14 mouse cellular contexts compared by ENCODE assay signal in genomic region chr9:97214806-97215205, GRCm38 (mm10).
DNase-seq lines count a peak whose midpoint lies in the region; ATAC-seq and TF ChIP-seq lines count a peak whose summit lies in the region.
"Had no signal": no experiment of that assay in that cellular context is flagged by ENCODE, and none has a peak within 500 bp of the region (broad histone marks: within the 10 kb centered on the region; RNA-seq: fewer than 3 reads in every experiment).

No protein-coding gene starts in this region.

- no peaks in the 10 kb centered on the region for H3K9me3 ChIP-seq in hindbrain, postnatal 0 days (ENCODE audit: low read length)
- H3K9me3 ChIP-seq in hindbrain, embryonic 10.5 days, result no peaks in the 10 kb centered on the region
- H3K9me3 ChIP-seq in midbrain, embryonic 11.5 days (ENCODE audit: control insufficient read depth, low read length), result no peaks in the 10 kb centered on the region
- no peaks in the 10 kb centered on the region for H3K9me3 ChIP-seq in midbrain, embryonic 16.5 days (replicated peaks; ENCODE audit: control insufficient read depth, low read length, poor library complexity, severe bottlenecking)
- H3K9me3 ChIP-seq: embryonic facial prominence, embryonic 12.5 days; stomach, embryonic 15.5 days had no signal

- no peak for ATAC-seq in hindbrain, postnatal 0 days
- ATAC-seq in midbrain, embryonic 11.5 days (ENCODE audit: low FRiP score), result no peak
- ATAC-seq in midbrain, embryonic 16.5 days, result no peak
- ATAC-seq: hindbrain, embryonic 16.5 days had no signal

- H3K4me3 ChIP-seq in hindbrain, postnatal 0 days (ENCODE audit: low read length), result no peak overlapping the region
- no peak overlapping the region for H3K4me3 ChIP-seq in hindbrain, embryonic 10.5 days
- no peak overlapping the region for H3K4me3 ChIP-seq in midbrain, embryonic 11.5 days (ENCODE audit: low read depth, low read length)
- no peak overlapping the region for H3K4me3 ChIP-seq in midbrain, embryonic 16.5 days (ENCODE audit: low read depth, low read length)
- H3K4me3 ChIP-seq: embryonic facial prominence, embryonic 12.5 days; megakaryocyte, embryonic 14.5 days; stomach, embryonic 15.5 days had no signal

- H3K27ac ChIP-seq in hindbrain, postnatal 0 days, result no peak overlapping the region
- H3K27ac ChIP-seq in hindbrain, embryonic 10.5 days, result no peak overlapping the region
- no peak overlapping the region for H3K27ac ChIP-seq in midbrain, embryonic 11.5 days (ENCODE audit: low read depth, low read length)
- H3K27ac ChIP-seq in midbrain, embryonic 16.5 days (ENCODE audit: low read length), result no peak overlapping the region
- H3K27ac ChIP-seq: embryonic facial prominence, embryonic 12.5 days; stomach, embryonic 15.5 days had no signal

- no peak overlapping the region for H3K9ac ChIP-seq in hindbrain, postnatal 0 days (replicated peaks; ENCODE audit: low read length)
- no peak overlapping the region for H3K9ac ChIP-seq in midbrain, embryonic 11.5 days (ENCODE audit: low read length)
- H3K9ac ChIP-seq in midbrain, embryonic 16.5 days (ENCODE audit: low read depth, low read length), result no peak overlapping the region
- H3K9ac ChIP-seq: embryonic facial prominence, embryonic 12.5 days; stomach, embryonic 15.5 days had no signal

- TF ChIP-seq CTCF in hindbrain, postnatal 0 days (IDR thresholded peaks at IDR 0.05; ENCODE audit: low read depth), result peak; percentile 74

- WGBS in hindbrain, postnatal 0 days, result 35% methylated on average over 2 of the region's 2 CpGs
- 44% methylated on average over 2 of the region's 2 CpGs for WGBS in hindbrain, embryonic 10.5 days
- 54% methylated on average over 2 of the region's 2 CpGs for WGBS in midbrain, embryonic 11.5 days
- 34% methylated on average over 2 of the region's 2 CpGs for WGBS in midbrain, embryonic 16.5 days

- H3K4me1 ChIP-seq in hindbrain, postnatal 0 days (ENCODE audit: insufficient read depth, low read length), result no peaks in the 10 kb centered on the region
- no peaks in the 10 kb centered on the region for H3K4me1 ChIP-seq in hindbrain, embryonic 10.5 days (replicated peaks)
- H3K4me1 ChIP-seq in midbrain, embryonic 11.5 days (ENCODE audit: control insufficient read depth, insufficient read depth, low read length), result no peaks in the 10 kb centered on the region
- H3K4me1 ChIP-seq in midbrain, embryonic 16.5 days (ENCODE audit: control insufficient read depth, insufficient read depth, low read length), result no peaks in the 10 kb centered on the region
- H3K4me1 ChIP-seq: embryonic facial prominence, embryonic 12.5 days; megakaryocyte, embryonic 14.5 days; stomach, embryonic 15.5 days had no signal

- peak; percentile 74 for DNase-seq in hindbrain, postnatal 0 days (ENCODE audit: low spot score)
- no peak for DNase-seq in hindbrain, embryonic 10.5 days (ENCODE audit: low spot score)
- peak; percentile 93 for DNase-seq in midbrain, embryonic 11.5 days (ENCODE audit: low spot score, missing footprints)
- DNase-seq in adipocyte (ENCODE audit: low spot score), result peak; percentile 22
- peak; percentile 6 for DNase-seq in retina, postnatal 7 days (ENCODE audit: low read depth, low spot score)
- DNase-seq in Muller cell, postnatal 12 days (ENCODE audit: inconsistent ontology term), result no peak
- DNase-seq: adrenal gland, adult 2 months; gastrocnemius, postnatal 10 days; layer of hippocampus, postnatal 36 days had no signal

- H3K4me2 ChIP-seq in hindbrain, postnatal 0 days (ENCODE audit: low read depth, low read length), result no peak overlapping the region
- H3K4me2 ChIP-seq in midbrain, embryonic 11.5 days, result no peak overlapping the region
- no peak overlapping the region for H3K4me2 ChIP-seq in midbrain, embryonic 16.5 days (ENCODE audit: low read length)
- H3K4me2 ChIP-seq: embryonic facial prominence, embryonic 12.5 days; stomach, embryonic 15.5 days had no signal

- H3K27me3 ChIP-seq in hindbrain, postnatal 0 days (ENCODE audit: insufficient read depth, low read length), result no peaks in the 10 kb centered on the region
- no peaks in the 10 kb centered on the region for H3K27me3 ChIP-seq in hindbrain, embryonic 10.5 days (ENCODE audit: insufficient read depth, poor library complexity, severe bottlenecking)
- no peaks in the 10 kb centered on the region for H3K27me3 ChIP-seq in midbrain, embryonic 11.5 days (ENCODE audit: control insufficient read depth, insufficient read depth, low read length)
- no peaks in the 10 kb centered on the region for H3K27me3 ChIP-seq in midbrain, embryonic 16.5 days (ENCODE audit: control insufficient read depth, insufficient read depth, low read depth, low read length)
- H3K27me3 ChIP-seq: embryonic facial prominence, embryonic 12.5 days; megakaryocyte, embryonic 14.5 days; stomach, embryonic 15.5 days had no signal

- no peaks in the 10 kb centered on the region for H3K36me3 ChIP-seq in hindbrain, postnatal 0 days (ENCODE audit: insufficient read depth, low read length)
- H3K36me3 ChIP-seq in hindbrain, embryonic 10.5 days, result no peaks in the 10 kb centered on the region
- H3K36me3 ChIP-seq in midbrain, embryonic 11.5 days (ENCODE audit: control insufficient read depth, insufficient read depth, low read length), result no peaks in the 10 kb centered on the region
- H3K36me3 ChIP-seq in midbrain, embryonic 16.5 days (ENCODE audit: control insufficient read depth, insufficient read depth, low read length), result no peaks in the 10 kb centered on the region
- H3K36me3 ChIP-seq: embryonic facial prominence, embryonic 12.5 days; stomach, embryonic 15.5 days had no signal

Comparison
In these comparisons a context has a peak if more than half of its experiments do, and no peak if none do; other contexts are left out.
1. DNase-seq: peak in hindbrain, postnatal 0 days (single experiment), midbrain, embryonic 11.5 days (single experiment), adipocyte (single experiment) and retina, postnatal 7 days (single experiment); none in hindbrain, embryonic 10.5 days (single experiment) and Muller cell, postnatal 12 days (single experiment).